Mouse (Mus musculus) frontal cortex, postnatal 25 days (tissue): ENCODE data around the gene Ppia.
A peak's percentile ranks its signal among the peaks of the same experiment; 100 is the strongest.
"Not testable (repeated sequence)": the region's sequence is repeated elsewhere in the genome, so short reads cannot be mapped to it uniquely, and the experiment has no call there.

Source experiments
- DNase-seq, 2 experiments: peaks; one replicate each; pipeline ENCODE4 v3.0.0; 2022; ENCODE audit warnings: low spot score in 2 of 2

The Ppia gene

GRCm38 (mm10) chr11:6442566-6442965 is 27.3 kb downstream of the Ppia start:
- DNase-seq: no peak

GRCm38 (mm10) chr11:6443102-6443501 is 27.9 kb downstream of the Ppia start:
- no peak for DNase-seq

GRCm38 (mm10) chr11:6443727-6444076 is 28.5 kb downstream of the Ppia start:
- DNase-seq: no peak

- peak; percentile 99 for DNase-seq
Observed at GRCm38 (mm10) chr11:6444077-6444853, 29.0 kb downstream of the Ppia start, which contains the start of gene H2afv. H2afv (minus strand) TSS chr11:6444443.

GRCm38 (mm10) chr11:6445441-6445840 is 30.2 kb downstream of the Ppia start:
- no peak for DNase-seq

GRCm38 (mm10) chr11:6445951-6446350 is 30.7 kb downstream of the Ppia start:
- no peak for DNase-seq

GRCm38 (mm10) chr11:6447493-6447892 is 32.2 kb downstream of the Ppia start:
- DNase-seq: no peak

GRCm38 (mm10) chr11:6448155-6448554 is 32.9 kb downstream of the Ppia start:
- not testable (repeated sequence) for DNase-seq

GRCm38 (mm10) chr11:6456083-6456482 is 40.8 kb downstream of the Ppia start:
- DNase-seq: no peak

GRCm38 (mm10) chr11:6463159-6463837 is 48.1 kb downstream of the Ppia start:
- no peak for DNase-seq

- peak; percentile 37 to 50 for DNase-seq
Observed at GRCm38 (mm10) chr11:6465122-6465521, 49.9 kb downstream of the Ppia start.

GRCm38 (mm10) chr11:6468541-6468940 is 53.3 kb downstream of the Ppia start:
- DNase-seq: no peak
